Mouse (Mus musculus): ENCODE measurements around the gene Tle2. TPM values are rescaled to one million over a fixed set of nuclear protein-coding genes. Genes with fewer than 3 reads are reported as not detected.

Gene Tle2
- total RNA-seq (2014; rRNA removed), result 3.0 and 7.2 TPM in 2 replicates
- polyA plus RNA-seq (2012; rRNA removed), result 35.4 and 56.0 TPM in 2 replicates

DNA sequence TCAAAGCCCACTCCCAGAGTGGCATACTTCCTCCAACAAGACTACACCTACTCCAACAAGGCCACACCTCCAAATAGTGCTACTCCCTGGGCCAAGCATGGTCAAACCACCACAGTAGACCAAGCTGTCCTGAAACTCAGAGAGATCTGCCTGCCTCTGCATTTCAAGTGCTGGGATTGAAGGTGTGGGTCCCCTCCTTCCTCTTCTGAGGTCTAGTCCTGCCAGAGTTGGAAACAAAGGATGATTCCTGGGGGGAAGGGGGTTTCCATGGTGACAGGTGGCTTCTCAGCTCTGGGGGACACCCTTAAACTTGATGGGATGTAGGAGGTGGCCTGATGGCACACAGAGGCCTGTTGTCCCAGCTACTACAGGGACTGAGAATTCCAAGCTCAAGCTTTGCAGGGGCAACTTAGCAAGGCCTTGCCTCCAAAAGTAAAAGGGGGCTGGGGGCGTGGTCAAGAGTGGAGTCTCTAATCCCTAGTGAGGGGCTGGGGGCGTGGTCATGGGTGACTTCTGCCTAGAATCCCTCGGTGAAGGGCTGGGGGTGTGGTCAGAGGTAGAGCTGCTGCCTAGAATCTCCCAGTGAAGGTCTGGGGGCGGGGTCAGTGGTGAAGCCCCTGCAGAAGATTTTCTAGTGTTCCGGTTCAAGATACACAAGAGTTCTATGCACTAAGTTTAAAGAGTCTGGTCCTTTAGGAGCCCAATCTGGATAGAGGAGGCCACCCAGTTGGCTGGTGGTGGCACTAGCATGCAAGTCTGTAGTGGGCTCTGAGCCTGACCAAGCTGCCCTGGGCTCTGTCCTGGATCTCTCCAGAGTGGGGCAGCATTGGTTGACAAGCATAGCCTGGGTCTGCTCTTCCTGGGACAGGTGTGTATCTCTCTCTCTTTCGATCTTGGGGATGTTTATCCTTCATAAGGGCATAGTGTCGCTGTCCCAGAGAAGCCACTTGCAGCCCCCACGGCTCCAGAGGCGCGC, at the start of gene Tle2:
Gene Tle2 (plus strand): TSS at position 481 of the 976 bp plus-strand sequence.
- Histone ChIP-seq H3K79me2 (ENCODE audit: control insufficient read depth, insufficient read depth, low read length) (no peaks in the 10 kb centered on the region), H3K4me1 (ENCODE audit: control insufficient read depth, insufficient read depth, low read length) (peaks cover 20% of the 10 kb centered on the region), H3K27me3 (ENCODE audit: control insufficient read depth, insufficient read depth, low read length) (no peaks in the 10 kb centered on the region), H3K4me3 (ENCODE audit: insufficient read depth, low read depth, low read length) (peak within 1 kb of the TSS; percentile 75), H3K36me3 (ENCODE audit: control insufficient read depth, insufficient read depth, low read length) (no peaks in the 10 kb centered on the region), H3K9ac (ENCODE audit: low read depth, low read length) (peak within 1 kb of the TSS; percentile 76), H3K27ac (replicated peaks; ENCODE audit: insufficient read depth, low read depth, low read length) (peak within 1 kb of the TSS; percentile 37)
- WGBS, result 39% methylated on average over 10 of the region's 10 CpGs
- DNase-seq (ENCODE audit: extremely low read depth, low read depth, low spot score), result no peak
- TF ChIP-seq CTCF (IDR thresholded peaks at IDR 0.05; ENCODE audit: low read depth, low read length), result peak; percentile 29
- no peak for TF ChIP-seq POLR2A (IDR thresholded peaks at IDR 0.05; ENCODE audit: extremely low read depth, insufficient read depth, low read length)

DNA sequence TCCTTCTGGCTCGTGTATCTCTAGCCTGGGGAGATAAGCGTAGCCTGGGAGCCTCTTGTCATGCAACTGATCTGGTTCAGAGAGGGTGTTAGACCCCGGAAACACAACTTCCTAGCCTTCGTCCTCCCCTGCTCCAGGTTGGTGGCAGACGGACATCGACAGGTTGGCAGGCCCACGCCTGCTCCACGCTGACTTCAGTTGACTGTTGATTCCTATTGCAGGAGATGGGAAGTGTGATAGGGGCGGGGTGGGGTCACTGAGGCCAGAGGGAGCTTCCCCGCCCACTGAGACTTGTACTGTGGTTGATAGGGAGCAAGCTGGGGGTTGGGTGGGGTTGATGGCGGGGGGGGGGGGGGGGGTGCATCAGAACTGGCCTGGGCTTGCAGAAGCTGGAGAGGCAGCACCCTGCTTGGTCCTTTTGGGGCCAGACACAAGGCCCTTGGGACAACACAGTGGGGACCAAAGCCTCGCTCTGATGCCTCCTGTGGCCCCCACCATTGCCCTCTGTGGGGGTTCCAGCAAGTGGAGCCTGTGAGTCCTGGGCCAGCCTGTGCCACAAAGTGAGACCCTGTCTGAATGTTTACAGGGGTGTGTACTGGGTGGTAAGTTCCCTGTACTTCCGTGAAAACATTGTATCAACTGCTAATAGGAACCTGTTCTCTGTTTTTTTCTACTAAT, 49.2 kb upstream of the Tle2 start:
- H3K4me1 ChIP-seq (ENCODE audit: control insufficient read depth, insufficient read depth, low read length), result no peaks in the 10 kb centered on the region
- H3K4me3 ChIP-seq (ENCODE audit: insufficient read depth, low read depth, low read length), result no peak overlapping the region
- no peak for DNase-seq (ENCODE audit: extremely low read depth, low read depth, low spot score)
- no peak overlapping the region for H3K27ac ChIP-seq (replicated peaks; ENCODE audit: insufficient read depth, low read depth, low read length)
- no peak for TF ChIP-seq POLR2A (IDR thresholded peaks at IDR 0.05; ENCODE audit: extremely low read depth, insufficient read depth, low read length)
- TF ChIP-seq CTCF (IDR thresholded peaks at IDR 0.05; ENCODE audit: low read depth, low read length), result no peak
- H3K79me2 ChIP-seq (ENCODE audit: control insufficient read depth, insufficient read depth, low read length), result no peaks in the 10 kb centered on the region
- H3K36me3 ChIP-seq (ENCODE audit: control insufficient read depth, insufficient read depth, low read length), result no peaks in the 10 kb centered on the region
- H3K9ac ChIP-seq (ENCODE audit: low read depth, low read length), result no peak overlapping the region
- H3K27me3 ChIP-seq (ENCODE audit: control insufficient read depth, insufficient read depth, low read length), result no peaks in the 10 kb centered on the region
- WGBS, result 73% methylated on average over 12 of the region's 13 CpGs

DNA sequence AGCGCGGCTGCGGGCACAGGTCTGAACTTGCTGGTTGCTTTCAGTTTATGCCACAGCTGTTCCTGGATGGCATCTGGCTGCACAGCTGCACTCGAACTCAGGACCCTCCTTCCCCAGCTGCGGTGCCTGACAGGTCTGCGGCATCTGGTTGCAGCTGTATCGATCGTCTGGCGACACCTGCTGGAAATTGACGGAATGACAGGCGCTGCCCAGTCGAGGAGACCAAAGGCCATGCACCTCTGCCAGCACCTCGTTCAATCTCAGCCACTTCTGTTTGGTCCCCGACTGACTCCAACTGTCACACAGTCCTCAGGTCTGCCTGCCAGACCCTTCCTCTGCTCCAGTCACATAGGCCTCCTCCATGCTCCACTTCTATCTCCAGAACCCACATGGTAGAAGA, 47.6 kb upstream of the Tle2 start:
- TF ChIP-seq POLR2A (IDR thresholded peaks at IDR 0.05; ENCODE audit: extremely low read depth, insufficient read depth, low read length), result no peak
- TF ChIP-seq CTCF (IDR thresholded peaks at IDR 0.05; ENCODE audit: low read depth, low read length), result peak; percentile 100
- 10% methylated on average over 14 of the region's 14 CpGs for WGBS
- H3K27ac ChIP-seq (replicated peaks; ENCODE audit: insufficient read depth, low read depth, low read length), result no peak overlapping the region
- no peaks in the 10 kb centered on the region for H3K79me2 ChIP-seq (ENCODE audit: control insufficient read depth, insufficient read depth, low read length)
- no peaks in the 10 kb centered on the region for H3K4me1 ChIP-seq (ENCODE audit: control insufficient read depth, insufficient read depth, low read length)
- no peak overlapping the region for H3K4me3 ChIP-seq (ENCODE audit: insufficient read depth, low read depth, low read length)
- DNase-seq (ENCODE audit: extremely low read depth, low read depth, low spot score), result peak; percentile 52
- H3K27me3 ChIP-seq (ENCODE audit: control insufficient read depth, insufficient read depth, low read length), result no peaks in the 10 kb centered on the region
- no peak overlapping the region for H3K9ac ChIP-seq (ENCODE audit: low read depth, low read length)
- H3K36me3 ChIP-seq (ENCODE audit: control insufficient read depth, insufficient read depth, low read length), result no peaks in the 10 kb centered on the region; the same call in 1 of the 2 replicates

DNA sequence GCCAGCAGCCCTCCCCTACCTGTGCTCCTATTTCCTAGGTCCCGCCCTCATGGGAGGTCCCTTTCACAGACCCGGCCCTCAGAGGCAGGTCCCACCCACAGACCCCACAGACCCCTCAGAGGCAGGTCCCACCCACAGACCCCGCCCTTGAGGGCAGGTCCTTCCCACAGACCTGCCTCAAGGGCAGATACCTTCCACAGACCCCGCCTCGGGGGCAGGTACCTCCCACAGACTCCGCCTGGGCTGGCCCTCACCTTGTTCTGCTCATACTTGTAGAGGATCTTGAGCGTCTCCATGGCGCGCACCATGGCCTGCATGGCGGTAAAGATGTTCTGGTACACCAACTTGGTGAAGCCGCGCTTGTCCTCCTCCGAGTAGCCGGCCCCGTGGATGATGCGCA, 39.5 kb upstream of the Tle2 start:
- no peak for DNase-seq (ENCODE audit: extremely low read depth, low read depth, low spot score)
- H3K9ac ChIP-seq (ENCODE audit: low read depth, low read length), result no peak overlapping the region
- peaks cover 26% of the 10 kb centered on the region for H3K79me2 ChIP-seq (ENCODE audit: control insufficient read depth, insufficient read depth, low read length)
- no peaks in the 10 kb centered on the region for H3K4me1 ChIP-seq (ENCODE audit: control insufficient read depth, insufficient read depth, low read length)
- TF ChIP-seq POLR2A (IDR thresholded peaks at IDR 0.05; ENCODE audit: extremely low read depth, insufficient read depth, low read length) (no peak), CTCF (IDR thresholded peaks at IDR 0.05; ENCODE audit: low read depth, low read length) (no peak)
- WGBS, result 87% methylated on average over 16 of the region's 16 CpGs
- H3K27ac ChIP-seq (replicated peaks; ENCODE audit: insufficient read depth, low read depth, low read length), result no peak overlapping the region
- H3K4me3 ChIP-seq (ENCODE audit: insufficient read depth, low read depth, low read length), result no peak overlapping the region
- H3K36me3 ChIP-seq (ENCODE audit: control insufficient read depth, insufficient read depth, low read length), result no peaks in the 10 kb centered on the region; the same call in 1 of the 2 replicates
- H3K27me3 ChIP-seq (ENCODE audit: control insufficient read depth, insufficient read depth, low read length), result no peaks in the 10 kb centered on the region

GRCm38 (mm10) chr10:81536734-81537133, 37.6 kb upstream of the Tle2 start:
- DNase-seq (ENCODE audit: extremely low read depth, low read depth, low spot score), result no peak
- H3K4me1 ChIP-seq (ENCODE audit: control insufficient read depth, insufficient read depth, low read length), result peaks cover 8% of the 10 kb centered on the region
- H3K79me2 ChIP-seq (ENCODE audit: control insufficient read depth, insufficient read depth, low read length), result peaks cover 44% of the 10 kb centered on the region
- H3K36me3 ChIP-seq (ENCODE audit: control insufficient read depth, insufficient read depth, low read length), result no peaks in the 10 kb centered on the region
- no peak overlapping the region for H3K27ac ChIP-seq (replicated peaks; ENCODE audit: insufficient read depth, low read depth, low read length)
- peak; percentile 47; the same call in 1 of the 2 replicates for TF ChIP-seq CTCF (IDR thresholded peaks at IDR 0.05; ENCODE audit: low read depth, low read length)
- TF ChIP-seq POLR2A (IDR thresholded peaks at IDR 0.05; ENCODE audit: extremely low read depth, insufficient read depth, low read length), result no peak
- WGBS, result 79% methylated on average over 6 of the region's 6 CpGs
- H3K4me3 ChIP-seq (ENCODE audit: insufficient read depth, low read depth, low read length), result no peak overlapping the region
- no peak overlapping the region for H3K9ac ChIP-seq (ENCODE audit: low read depth, low read length)
- H3K27me3 ChIP-seq (ENCODE audit: control insufficient read depth, insufficient read depth, low read length), result no peaks in the 10 kb centered on the region

Data from liver, adult 2 months (tissue).